Mouse (Mus musculus): ENCODE results near the gene Apoc1. TPM values are rescaled to one million over a fixed set of nuclear protein-coding genes. Genes with fewer than 3 reads are reported as not detected.

Apoc1 gene
- polyA plus RNA-seq, 1 experiment from 2014 or later = 43.2 TPM

DNA sequence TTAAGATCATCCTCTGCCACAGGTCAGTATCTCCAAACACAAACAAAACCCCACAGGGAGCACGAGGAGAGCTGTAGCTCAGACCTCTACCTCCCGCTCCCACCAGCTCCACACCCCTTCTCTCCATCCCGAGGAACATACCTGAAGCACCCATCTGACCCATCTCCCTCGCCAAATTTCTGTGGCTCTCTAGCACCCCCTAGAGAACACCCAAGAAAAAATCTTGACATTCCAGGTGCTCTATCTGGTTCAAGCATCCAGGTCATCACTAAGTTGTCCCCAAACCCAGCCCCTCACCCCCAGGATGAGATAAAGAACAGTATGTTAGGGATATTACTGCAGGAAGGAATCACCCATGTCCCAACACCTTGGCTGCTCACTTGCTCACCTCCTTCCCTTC lies 20.7 kb upstream of the Apoc1 start:
- no peak overlapping the region for H3K9ac ChIP-seq (ENCODE audit: low read depth, low read length)
- H3K27me3 ChIP-seq (replicated peaks; ENCODE audit: control insufficient read depth, insufficient read depth, low read length) = no peaks in the 10 kb centered on the region
- no peak overlapping the region for H3K4me2 ChIP-seq (ENCODE audit: low read depth, low read length)
- 45% methylated on average over 4 of the region's 4 CpGs for WGBS
- no peak overlapping the region for H3K4me3 ChIP-seq (ENCODE audit: low read length)
- H3K9me3 ChIP-seq (ENCODE audit: control insufficient read depth, low read length) = no peaks in the 10 kb centered on the region
- H3K36me3 ChIP-seq (ENCODE audit: control insufficient read depth, insufficient read depth, low read length) = peaks cover 34% of the 10 kb centered on the region
- H3K4me1 ChIP-seq (ENCODE audit: control insufficient read depth, insufficient read depth, low read length) = peaks cover 18% of the 10 kb centered on the region
- ATAC-seq = no peak
- no peak overlapping the region for H3K27ac ChIP-seq (ENCODE audit: low read length)

DNA sequence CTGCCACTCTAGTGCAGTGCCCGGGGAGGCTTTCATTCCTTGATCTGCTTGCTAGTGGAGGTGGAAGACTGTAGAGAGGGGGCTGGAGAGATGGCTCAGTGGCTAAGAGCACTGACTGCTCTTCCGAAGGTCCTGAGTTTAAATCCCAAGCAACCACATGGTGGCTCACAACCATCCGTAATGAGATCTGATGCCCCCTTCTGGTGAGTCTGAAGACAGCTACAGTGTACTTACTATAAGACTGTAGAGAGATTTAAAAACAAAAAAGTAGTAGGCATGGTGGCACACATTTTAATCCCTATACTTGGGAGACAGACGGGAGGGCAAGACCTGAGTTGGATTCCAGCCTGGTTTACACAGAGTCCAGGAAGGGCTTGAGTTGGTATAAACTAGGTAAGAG lies 20.0 kb upstream of the Apoc1 start:
- no peak overlapping the region for H3K9ac ChIP-seq (ENCODE audit: low read depth, low read length)
- no peaks in the 10 kb centered on the region for H3K9me3 ChIP-seq (ENCODE audit: control insufficient read depth, low read length)
- H3K4me1 ChIP-seq (ENCODE audit: control insufficient read depth, insufficient read depth, low read length) = peaks cover 18% of the 10 kb centered on the region
- WGBS = 69% methylated on average over 4 of the region's 4 CpGs
- H3K27me3 ChIP-seq (replicated peaks; ENCODE audit: control insufficient read depth, insufficient read depth, low read length) = no peaks in the 10 kb centered on the region
- H3K4me3 ChIP-seq (ENCODE audit: low read length) = no peak overlapping the region
- no peak for ATAC-seq
- H3K27ac ChIP-seq (ENCODE audit: low read length) = no peak overlapping the region
- H3K4me2 ChIP-seq (ENCODE audit: low read depth, low read length) = no peak overlapping the region
- peaks cover 38% of the 10 kb centered on the region for H3K36me3 ChIP-seq (ENCODE audit: control insufficient read depth, insufficient read depth, low read length)

DNA sequence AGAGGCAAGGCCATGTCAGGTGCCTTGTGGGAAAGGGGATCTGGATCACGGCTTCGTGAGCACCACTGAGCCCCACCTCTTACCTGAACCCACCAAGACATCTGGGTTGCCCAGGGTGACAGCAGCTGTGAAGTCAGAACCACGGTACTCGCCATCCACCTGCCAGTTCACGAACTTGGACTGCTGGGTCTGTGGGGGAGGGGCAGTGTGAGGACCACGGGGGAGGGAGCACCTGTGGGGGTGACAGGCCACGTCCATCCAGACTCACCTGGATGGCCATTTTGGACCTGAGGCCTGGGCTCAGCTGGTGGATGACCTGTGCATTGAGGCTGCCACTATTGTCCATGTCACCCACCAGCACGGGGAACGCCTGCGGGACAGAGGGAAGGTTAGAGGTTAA lies 18.2 kb upstream of the Apoc1 start:
- peaks cover 39% of the 10 kb centered on the region for H3K36me3 ChIP-seq (ENCODE audit: control insufficient read depth, insufficient read depth, low read length)
- no peak for ATAC-seq
- no peaks in the 10 kb centered on the region for H3K9me3 ChIP-seq (ENCODE audit: control insufficient read depth, low read length)
- H3K4me3 ChIP-seq (ENCODE audit: low read length) = no peak overlapping the region
- H3K4me1 ChIP-seq (ENCODE audit: control insufficient read depth, insufficient read depth, low read length) = peaks cover 9% of the 10 kb centered on the region; the same call in 1 of the 2 replicates
- H3K9ac ChIP-seq (ENCODE audit: low read depth, low read length) = no peak overlapping the region
- no peaks in the 10 kb centered on the region for H3K27me3 ChIP-seq (replicated peaks; ENCODE audit: control insufficient read depth, insufficient read depth, low read length)
- WGBS = 90% methylated on average over 10 of the region's 10 CpGs
- no peak overlapping the region for H3K4me2 ChIP-seq (ENCODE audit: low read depth, low read length)
- H3K27ac ChIP-seq (ENCODE audit: low read length) = no peak overlapping the region

DNA sequence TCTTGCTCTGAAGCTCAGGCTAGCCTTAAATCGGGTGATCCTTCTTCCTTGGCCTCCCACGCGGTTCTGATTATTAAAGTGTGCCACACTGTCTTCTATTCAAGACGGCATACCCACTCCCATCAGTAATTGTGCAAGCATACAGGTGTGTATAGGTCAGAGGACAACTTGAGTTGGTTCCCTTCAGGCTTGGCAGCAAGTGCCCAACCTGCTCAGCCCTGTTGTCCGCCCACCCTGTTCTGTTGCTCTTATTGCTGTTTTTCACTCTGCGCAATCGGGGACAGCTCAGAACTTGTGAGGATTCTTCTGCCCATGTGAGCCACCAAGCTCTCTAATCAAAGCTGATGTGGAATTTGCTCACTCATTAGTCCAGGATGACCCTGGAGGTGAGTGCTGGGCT lies 12.8 kb upstream of the Apoc1 start:
- Histone ChIP-seq H3K9ac (ENCODE audit: low read depth, low read length) (no peak overlapping the region), H3K9me3 (ENCODE audit: control insufficient read depth, low read length) (no peaks in the 10 kb centered on the region), H3K27me3 (replicated peaks; ENCODE audit: control insufficient read depth, insufficient read depth, low read length) (no peaks in the 10 kb centered on the region), H3K4me1 (ENCODE audit: control insufficient read depth, insufficient read depth, low read length) (peaks cover 18% of the 10 kb centered on the region), H3K27ac (ENCODE audit: low read length) (no peak overlapping the region), H3K4me2 (ENCODE audit: low read depth, low read length) (no peak overlapping the region), H3K36me3 (ENCODE audit: control insufficient read depth, insufficient read depth, low read length) (peaks cover 19% of the 10 kb centered on the region), H3K4me3 (ENCODE audit: low read length) (no peak overlapping the region)
- WGBS = 98% methylated on average over 7 of the region's 7 CpGs
- no peak for ATAC-seq

DNA sequence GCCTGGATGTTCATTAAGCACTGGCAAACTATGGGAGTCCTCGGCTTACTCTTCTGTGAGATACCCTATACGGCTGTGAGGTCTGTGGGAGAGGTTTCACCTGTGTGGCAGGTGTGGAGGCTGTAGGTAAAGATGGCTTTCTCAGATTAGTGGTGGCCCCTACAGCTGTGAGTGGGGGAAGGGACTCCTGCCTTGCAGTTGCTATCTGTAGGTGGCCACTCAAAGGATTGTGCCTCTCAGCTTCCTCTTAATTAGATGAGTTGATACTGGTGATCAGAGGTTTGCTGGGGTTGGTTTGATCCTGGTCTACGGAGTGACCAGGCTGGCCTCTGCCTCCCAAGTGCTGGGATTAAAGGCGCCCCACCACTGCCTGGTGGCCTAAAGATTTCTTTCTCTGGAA lies 12.0 kb upstream of the Apoc1 start:
- Histone ChIP-seq H3K4me1 (ENCODE audit: control insufficient read depth, insufficient read depth, low read length) (peaks cover 24% of the 10 kb centered on the region), H3K4me3 (ENCODE audit: low read length) (no peak overlapping the region), H3K27ac (ENCODE audit: low read length) (no peak overlapping the region), H3K9me3 (ENCODE audit: control insufficient read depth, low read length) (no peaks in the 10 kb centered on the region), H3K36me3 (ENCODE audit: control insufficient read depth, insufficient read depth, low read length) (peaks cover 13% of the 10 kb centered on the region), H3K27me3 (replicated peaks; ENCODE audit: control insufficient read depth, insufficient read depth, low read length) (no peaks in the 10 kb centered on the region), H3K4me2 (ENCODE audit: low read depth, low read length) (no peak overlapping the region), H3K9ac (ENCODE audit: low read depth, low read length) (no peak overlapping the region)
- no peak for ATAC-seq
- WGBS = 89% methylated on average over 4 of the region's 4 CpGs

DNA sequence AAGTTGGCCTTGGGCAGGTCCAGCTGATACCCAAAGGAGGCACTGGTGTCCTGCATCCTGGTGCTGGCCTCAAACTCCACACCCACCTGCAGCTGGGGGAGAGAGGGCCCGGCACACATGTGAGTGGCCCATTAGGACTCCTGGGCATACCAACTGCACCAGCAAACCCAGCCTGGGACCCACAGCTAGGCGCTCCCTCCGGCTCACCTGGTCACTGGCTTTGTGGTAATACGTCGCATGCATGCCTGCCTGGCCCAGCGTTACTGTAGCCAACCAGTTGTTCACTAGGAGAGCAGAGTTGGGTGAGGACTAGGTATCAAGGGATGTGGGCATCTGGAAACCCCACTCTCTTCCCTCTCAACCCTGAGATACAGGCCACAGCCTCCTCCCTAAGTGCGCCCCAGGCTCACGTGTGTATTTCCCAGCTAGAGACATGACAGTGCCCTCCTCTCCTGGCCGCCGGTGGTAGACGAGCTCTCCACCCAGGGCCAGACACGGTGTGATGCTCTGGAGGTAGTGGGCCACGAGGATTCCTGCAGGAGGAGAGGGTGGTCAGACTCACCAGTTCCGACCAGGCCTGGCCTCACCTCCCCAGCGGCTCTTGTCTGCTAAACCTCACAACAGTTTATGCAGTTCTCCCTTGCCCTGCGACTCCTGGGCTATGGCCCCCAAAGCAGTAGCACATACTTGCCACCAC lies 10.5 kb upstream of the Apoc1 start:
- Histone ChIP-seq H3K4me2 (ENCODE audit: low read depth, low read length) (no peak overlapping the region), H3K4me3 (ENCODE audit: low read length) (no peak overlapping the region), H3K27ac (ENCODE audit: low read length) (no peak overlapping the region), H3K4me1 (ENCODE audit: control insufficient read depth, insufficient read depth, low read length) (peaks cover 38% of the 10 kb centered on the region), H3K36me3 (ENCODE audit: control insufficient read depth, insufficient read depth, low read length) (peaks cover 10% of the 10 kb centered on the region), H3K27me3 (replicated peaks; ENCODE audit: control insufficient read depth, insufficient read depth, low read length) (no peaks in the 10 kb centered on the region), H3K9me3 (ENCODE audit: control insufficient read depth, low read length) (no peaks in the 10 kb centered on the region), H3K9ac (ENCODE audit: low read depth, low read length) (no peak overlapping the region)
- 88% methylated on average over 16 of the region's 16 CpGs for WGBS
- ATAC-seq = no peak

DNA sequence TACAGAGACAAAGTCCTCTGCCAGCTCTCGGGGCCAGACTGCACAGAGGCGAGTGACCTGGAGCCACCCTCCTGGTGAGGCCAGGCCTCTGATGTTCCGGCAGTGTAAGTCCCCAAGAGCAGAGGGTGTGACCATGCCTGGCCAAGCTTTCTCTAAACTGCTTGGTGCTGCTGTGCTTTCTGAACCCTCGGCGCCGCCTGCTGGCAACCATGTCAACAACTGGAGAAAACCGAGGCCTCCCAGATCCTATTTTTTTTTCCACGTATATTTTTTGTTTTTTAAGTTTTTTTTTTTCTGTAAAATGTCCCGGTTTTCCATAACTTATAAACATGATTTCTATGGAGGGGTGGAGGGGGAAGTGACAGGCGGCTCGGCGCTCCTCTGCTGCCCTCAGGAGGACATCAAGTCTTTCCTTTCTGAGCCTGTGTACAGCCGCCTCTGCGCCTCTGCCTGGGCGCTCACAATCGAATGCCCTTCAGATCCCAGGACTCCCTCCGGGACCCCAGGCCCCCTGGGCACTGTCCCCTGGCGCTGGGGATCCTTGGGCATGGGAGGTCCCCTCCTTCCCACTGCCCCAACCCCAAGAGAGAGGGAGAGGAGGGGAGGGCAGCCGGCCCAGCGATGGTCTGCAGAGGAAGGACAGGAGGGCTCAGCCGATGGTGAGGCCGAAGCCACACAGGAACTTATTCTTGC lies 8.8 kb upstream of the Apoc1 start:
- H3K9ac ChIP-seq (ENCODE audit: low read depth, low read length) = peak overlapping the region; percentile 59

DNA sequence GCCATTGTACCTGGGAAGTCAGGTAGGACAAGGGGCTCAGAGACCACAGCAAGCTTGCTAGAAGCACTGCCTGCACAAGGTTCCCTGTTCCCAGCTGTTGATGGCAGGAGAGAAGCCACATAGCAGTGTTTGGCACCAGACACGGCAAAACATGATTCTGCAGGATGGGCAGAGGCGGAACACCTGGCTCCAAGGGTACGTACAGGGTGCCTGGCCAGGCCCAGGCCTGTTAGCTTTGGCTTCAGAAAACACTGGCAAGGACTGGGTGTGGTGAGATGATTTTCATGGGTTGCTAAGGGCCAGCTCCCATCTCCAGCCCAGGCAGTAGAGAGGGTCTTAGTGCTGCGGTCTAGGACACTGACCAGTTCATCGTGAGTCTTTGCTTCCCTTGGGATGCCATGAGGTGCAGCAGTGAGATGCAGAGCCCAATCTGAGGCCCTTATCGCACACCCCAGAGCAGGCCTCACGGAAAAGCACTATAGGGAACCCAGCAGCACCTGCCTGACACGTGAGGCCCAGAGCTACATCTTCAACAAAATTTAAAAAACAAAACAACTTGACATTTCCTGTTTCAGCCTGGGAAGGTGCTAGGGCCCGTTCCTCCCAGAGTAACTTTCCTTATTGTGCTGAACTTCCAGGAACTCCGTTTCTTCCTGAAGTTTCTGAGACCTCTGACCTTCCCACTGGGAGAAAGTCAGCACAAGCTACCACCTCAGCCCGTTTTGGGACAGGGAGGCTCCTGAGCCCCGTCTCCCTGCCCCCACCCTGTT lies 8.0 kb upstream of the Apoc1 start:
- Histone ChIP-seq H3K4me2 (ENCODE audit: low read depth, low read length) (peak overlapping the region; percentile 30; the same call in 1 of the 2 replicates), H3K27me3 (replicated peaks; ENCODE audit: control insufficient read depth, insufficient read depth, low read length) (no peaks in the 10 kb centered on the region), H3K4me3 (ENCODE audit: low read length) (no peak overlapping the region), H3K27ac (ENCODE audit: low read length) (peak overlapping the region; percentile 83), H3K36me3 (ENCODE audit: control insufficient read depth, insufficient read depth, low read length) (peaks cover 8% of the 10 kb centered on the region; the same call in 1 of the 2 replicates), H3K9me3 (ENCODE audit: control insufficient read depth, low read length) (no peaks in the 10 kb centered on the region; the same call in 1 of the 2 replicates), H3K4me1 (ENCODE audit: control insufficient read depth, insufficient read depth, low read length) (peaks cover 38% of the 10 kb centered on the region), H3K9ac (ENCODE audit: low read depth, low read length) (peak overlapping the region; percentile 42; the same call in 1 of the 2 replicates)
- 48% methylated on average over 12 of the region's 12 CpGs for WGBS
- ATAC-seq = peak; percentile 57

More for the DNA sequence above, 8.8 kb upstream of the Apoc1 start:
- no peaks in the 10 kb centered on the region for H3K27me3 ChIP-seq (replicated peaks; ENCODE audit: control insufficient read depth, insufficient read depth, low read length)
- no peaks in the 10 kb centered on the region; the same call in 1 of the 2 replicates for H3K9me3 ChIP-seq (ENCODE audit: control insufficient read depth, low read length)
- H3K36me3 ChIP-seq (ENCODE audit: control insufficient read depth, insufficient read depth, low read length) = peaks cover 8% of the 10 kb centered on the region; the same call in 1 of the 2 replicates
- no peak overlapping the region for H3K4me3 ChIP-seq (ENCODE audit: low read length)
- peaks cover 38% of the 10 kb centered on the region for H3K4me1 ChIP-seq (ENCODE audit: control insufficient read depth, insufficient read depth, low read length)
- H3K27ac ChIP-seq (ENCODE audit: low read length) = peak overlapping the region; percentile 83
- WGBS = 30% methylated on average over 22 of the region's 22 CpGs
- peak; percentile 95 for ATAC-seq
- peak overlapping the region; percentile 30; the same call in 1 of the 2 replicates for H3K4me2 ChIP-seq (ENCODE audit: low read depth, low read length)

DNA sequence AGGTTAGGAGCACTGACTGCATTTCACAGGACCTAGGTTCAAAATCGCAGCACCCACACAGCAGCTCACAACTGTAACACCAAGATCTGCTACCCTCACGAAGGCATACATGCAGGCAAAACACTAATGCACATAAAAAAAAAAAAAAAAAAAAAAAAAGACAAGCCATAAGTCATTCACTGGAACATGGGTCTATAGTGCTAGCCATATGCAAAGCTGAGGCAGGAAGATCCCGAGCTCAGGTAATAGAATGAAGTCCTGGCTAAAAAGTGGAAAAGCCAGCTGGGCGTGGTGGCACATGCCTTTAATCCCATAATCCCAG lies 7.3 kb upstream of the Apoc1 start:
- WGBS = 84% methylated on average over 4 of the region's 4 CpGs
- no peaks in the 10 kb centered on the region; the same call in 1 of the 2 replicates for H3K9me3 ChIP-seq (ENCODE audit: control insufficient read depth, low read length)
- no peaks in the 10 kb centered on the region for H3K27me3 ChIP-seq (replicated peaks; ENCODE audit: control insufficient read depth, insufficient read depth, low read length)
- no peak overlapping the region for H3K4me3 ChIP-seq (ENCODE audit: low read length)
- peaks cover 8% of the 10 kb centered on the region; the same call in 1 of the 2 replicates for H3K36me3 ChIP-seq (ENCODE audit: control insufficient read depth, insufficient read depth, low read length)
- peak overlapping the region; percentile 83; the same call in 1 of the 2 replicates for H3K27ac ChIP-seq (ENCODE audit: low read length)
- H3K9ac ChIP-seq (ENCODE audit: low read depth, low read length) = no peak overlapping the region
- no peak overlapping the region for H3K4me2 ChIP-seq (ENCODE audit: low read depth, low read length)
- no peak for ATAC-seq
- H3K4me1 ChIP-seq (ENCODE audit: control insufficient read depth, insufficient read depth, low read length) = peaks cover 40% of the 10 kb centered on the region
